Mouse (Mus musculus) stomach, embryonic 14.5 days (tissue): ENCODE measurements around the gene Prtg. TPM values are rescaled to one million over a fixed set of nuclear protein-coding genes. Genes with fewer than 3 reads are reported as not detected.

Experiments used
- ATAC-seq: fragments of 200-750 bp; cut with Nextera tagmentation; 2 replicates; pipeline ENCODE4 v1.8.0; 2017; ENCODE audit warnings: low read depth, moderate TSS enrichment; ENCODE audit not compliant: insufficient number of reproducible peaks, insufficient read depth, low FRiP score
- H3K27ac ChIP-seq: fragments of 300-500 bp; sonication (generic); 2 replicates; pipeline ENCODE4 v1.5.1; 2014; ENCODE audit warnings: mild to moderate bottlenecking, low read length, moderate library complexity, mixed read lengths
- H3K27me3 ChIP-seq: fragments of 300-500 bp; sonication (generic); 2 replicates; pipeline ENCODE4 v1.6.1; 2014; ENCODE audit warnings: low read length, control low read depth, mixed read lengths; ENCODE audit not compliant: control insufficient read depth, insufficient read depth
- H3K36me3 ChIP-seq: fragments of 300-500 bp; sonication (generic); 2 replicates; pipeline ENCODE4 v1.6.1; 2014; ENCODE audit warnings: mild to moderate bottlenecking, control low read depth, low read length, moderate library complexity, mixed read lengths; ENCODE audit not compliant: control insufficient read depth, insufficient read depth
- H3K4me1 ChIP-seq: fragments of 300-500 bp; sonication (generic); 2 replicates; pipeline ENCODE4 v1.6.1; 2014; ENCODE audit warnings: low read length, control low read depth, mixed read lengths; ENCODE audit not compliant: control insufficient read depth, insufficient read depth
- H3K4me2 ChIP-seq: fragments of 300-500 bp; sonication (generic); replicated peaks from 2 replicates; pipeline ENCODE4 v1.6.1; 2014; ENCODE audit warnings: low read depth, low read length, control low read depth
- H3K4me3 ChIP-seq: fragments of 300-500 bp; sonication (generic); 2 replicates; pipeline ENCODE4 v1.5.1; 2014; ENCODE audit warnings: low read depth, low read length, control low read depth
- H3K9ac ChIP-seq: fragments of 300-500 bp; sonication (generic); replicated peaks from 2 replicates; pipeline ENCODE4 v1.6.1; 2014; ENCODE audit warnings: low read depth, mild to moderate bottlenecking, control low read depth, low read length, moderate library complexity, mixed read lengths
- H3K9me3 ChIP-seq: fragments of 300-500 bp; sonication (generic); 2 replicates; pipeline ENCODE4 v1.6.1; 2016; ENCODE audit warnings: low read depth, low read length, control low read depth; ENCODE audit not compliant: control insufficient read depth
- WGBS: fragments of 180-500 bp; shearing (Covaris S2); extraction: QIAGEN DNeasy Blood & Tissue Kit; methylation state at CpG from one replicate; pipeline ENCODE4 v1.1.7; 2014; 5-methylcytosine and 5-hydroxymethylcytosine counted together
- polyA plus RNA-seq: library from polyadenylated mRNA; unstranded; fragments of >200 nt; fragmentation: Nextera tagmentation; extraction: Ambion mirVana; gene quantifications from 2 replicates; pipeline ENCODE4 v1.2.1, GENCODE M21; 2014

Gene Prtg
- polyA plus RNA-seq, 1 experiment from 2014 or later = 0.68 TPM

DNA sequence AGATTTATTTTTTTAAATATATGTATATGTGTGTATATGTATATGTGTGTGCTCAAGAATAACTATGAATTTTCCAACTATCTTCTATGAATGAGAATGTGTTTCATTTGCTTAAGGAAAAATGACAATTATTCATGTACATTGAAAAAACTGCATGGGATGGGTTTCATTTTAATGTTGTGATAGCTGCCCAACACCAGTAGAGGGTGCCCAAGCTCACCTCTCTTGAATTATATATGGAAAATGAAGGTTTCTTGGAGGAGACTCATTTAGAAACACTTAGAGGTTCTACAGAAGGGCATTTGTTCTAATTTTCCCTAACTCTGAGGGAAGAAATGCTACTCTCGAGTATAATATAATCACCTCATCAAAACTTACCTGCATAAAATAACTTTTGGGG lies 83.1 kb downstream of the Prtg start:
- H3K9me3 ChIP-seq = no peaks in the 10 kb centered on the region
- no peak overlapping the region for H3K27ac ChIP-seq
- no peaks in the 10 kb centered on the region for H3K4me1 ChIP-seq
- no peak overlapping the region for H3K9ac ChIP-seq
- no peak for ATAC-seq
- H3K4me3 ChIP-seq = no peak overlapping the region
- no peak overlapping the region for H3K4me2 ChIP-seq
- no peaks in the 10 kb centered on the region for H3K27me3 ChIP-seq
- 83% methylated on average over 1 of the region's 1 CpGs for WGBS
- no peaks in the 10 kb centered on the region for H3K36me3 ChIP-seq

DNA sequence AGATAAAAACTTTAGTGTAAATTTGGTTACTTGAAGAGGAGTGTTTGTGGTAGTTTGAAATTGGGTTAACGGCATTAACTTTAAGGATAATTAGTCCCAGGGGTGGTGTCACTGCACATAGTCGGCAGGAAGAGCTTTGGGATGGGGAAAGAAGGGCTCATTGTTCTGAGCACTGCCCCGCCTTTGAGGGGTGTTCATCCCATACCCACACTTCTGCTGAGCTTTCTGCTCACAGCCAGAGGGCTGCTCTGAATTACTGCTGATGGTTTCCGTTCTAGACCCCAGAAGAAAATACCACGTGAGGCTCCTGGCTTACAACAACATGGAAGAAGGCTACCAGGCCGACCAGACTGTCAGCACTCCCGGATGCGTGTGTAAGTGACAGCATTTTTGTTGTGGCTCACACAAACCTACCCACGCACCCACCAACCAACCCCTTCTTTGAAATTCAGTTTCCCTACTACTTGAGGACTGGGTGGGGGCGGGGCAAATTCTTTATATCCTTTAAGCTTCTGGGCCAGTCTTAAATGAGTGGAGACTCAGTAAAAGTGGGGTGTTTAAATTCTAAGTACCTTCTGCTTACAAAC lies 83.9 kb downstream of the Prtg start:
- Histone ChIP-seq H3K27me3 (no peaks in the 10 kb centered on the region), H3K9me3 (no peaks in the 10 kb centered on the region), H3K4me3 (no peak overlapping the region), H3K36me3 (no peaks in the 10 kb centered on the region), H3K4me1 (no peaks in the 10 kb centered on the region), H3K4me2 (no peak overlapping the region), H3K9ac (no peak overlapping the region), H3K27ac (no peak overlapping the region)
- 78% methylated on average over 10 of the region's 10 CpGs for WGBS
- no peak for ATAC-seq

DNA sequence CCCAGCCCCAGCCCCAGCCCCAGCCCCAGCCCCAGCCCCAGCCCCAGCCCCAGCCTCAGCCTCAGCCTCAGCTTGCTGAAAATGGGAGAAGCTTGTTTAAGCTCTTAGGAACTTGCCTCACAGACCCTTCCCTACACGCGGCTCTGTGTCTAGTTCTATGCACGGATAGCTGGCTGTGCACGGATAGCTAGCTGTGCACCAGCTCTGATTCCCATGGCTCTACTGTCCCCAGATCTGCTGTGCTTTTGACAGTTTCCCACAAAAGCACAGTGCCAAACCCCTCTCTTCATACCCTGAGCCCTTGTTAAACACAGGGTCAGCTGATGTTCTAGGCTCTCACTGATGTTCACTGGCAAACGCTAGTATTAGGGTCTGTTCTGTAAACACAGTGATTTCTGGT lies 86.1 kb downstream of the Prtg start:
- Histone ChIP-seq H3K9me3 (no peaks in the 10 kb centered on the region), H3K27me3 (no peaks in the 10 kb centered on the region), H3K4me3 (no peak overlapping the region), H3K27ac (no peak overlapping the region), H3K9ac (no peak overlapping the region), H3K4me1 (no peaks in the 10 kb centered on the region), H3K4me2 (no peak overlapping the region), H3K36me3 (no peaks in the 10 kb centered on the region)
- 91% methylated on average over 5 of the region's 5 CpGs for WGBS
- ATAC-seq = no peak

DNA sequence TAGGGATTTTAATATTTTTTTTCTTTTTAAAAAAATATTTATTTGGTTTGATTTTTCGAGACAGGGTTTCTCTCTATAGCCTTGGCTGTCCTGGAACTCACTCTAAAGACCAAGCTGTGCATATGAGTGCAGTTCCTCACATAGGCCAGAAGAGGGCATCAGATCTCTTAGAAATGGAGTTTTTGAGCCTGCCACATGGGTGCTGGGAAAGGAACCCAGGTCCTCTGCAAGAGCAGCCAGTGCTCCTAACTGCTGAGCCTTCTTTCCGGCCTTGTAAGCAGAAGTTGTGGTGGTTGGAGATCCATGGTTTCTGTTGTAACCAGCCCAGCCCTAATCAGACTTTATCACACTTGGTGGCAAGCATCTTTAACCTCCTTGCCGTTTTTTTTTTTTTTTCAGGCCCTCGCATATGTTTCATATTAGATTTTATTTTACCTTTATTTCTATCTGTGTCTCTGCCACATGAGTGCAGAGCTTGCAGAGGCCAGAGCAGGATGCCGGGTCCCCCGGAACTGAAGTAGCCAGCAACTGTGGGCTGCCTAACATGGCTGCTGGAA lies 88.2 kb downstream of the Prtg start:
- Histone ChIP-seq H3K27ac (no peak overlapping the region), H3K4me3 (no peak overlapping the region), H3K36me3 (no peaks in the 10 kb centered on the region), H3K4me1 (no peaks in the 10 kb centered on the region), H3K27me3 (no peaks in the 10 kb centered on the region), H3K4me2 (no peak overlapping the region), H3K9ac (no peak overlapping the region), H3K9me3 (no peaks in the 10 kb centered on the region)
- ATAC-seq = no peak
- 95% methylated on average over 6 of the region's 6 CpGs for WGBS

DNA sequence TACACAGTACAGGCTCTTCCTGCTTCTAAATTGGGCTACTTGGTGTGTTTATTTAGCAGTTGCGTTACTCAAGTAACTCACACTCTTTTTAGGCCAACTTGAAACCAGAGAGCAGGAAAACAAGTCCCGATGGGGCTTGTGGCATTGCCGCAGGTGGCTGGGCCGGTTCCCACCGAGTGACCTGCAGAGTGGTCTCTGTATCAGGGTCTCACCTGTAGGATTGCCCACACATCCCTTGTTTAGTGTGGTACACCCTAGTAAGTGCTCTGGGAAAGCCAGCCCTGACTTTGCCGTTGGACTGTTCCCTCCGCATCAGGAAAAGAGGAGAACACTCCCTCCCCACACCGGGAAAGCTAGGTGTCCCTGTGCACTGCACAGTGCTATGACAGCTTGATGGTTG lies 95.4 kb downstream of the Prtg start:
- Histone ChIP-seq H3K27me3 (no peaks in the 10 kb centered on the region), H3K9ac (no peak overlapping the region), H3K36me3 (no peaks in the 10 kb centered on the region), H3K27ac (no peak overlapping the region), H3K4me2 (no peak overlapping the region), H3K4me1 (no peaks in the 10 kb centered on the region), H3K4me3 (no peak overlapping the region), H3K9me3 (no peaks in the 10 kb centered on the region)
- no peak for ATAC-seq
- 79% methylated on average over 8 of the region's 8 CpGs for WGBS

DNA sequence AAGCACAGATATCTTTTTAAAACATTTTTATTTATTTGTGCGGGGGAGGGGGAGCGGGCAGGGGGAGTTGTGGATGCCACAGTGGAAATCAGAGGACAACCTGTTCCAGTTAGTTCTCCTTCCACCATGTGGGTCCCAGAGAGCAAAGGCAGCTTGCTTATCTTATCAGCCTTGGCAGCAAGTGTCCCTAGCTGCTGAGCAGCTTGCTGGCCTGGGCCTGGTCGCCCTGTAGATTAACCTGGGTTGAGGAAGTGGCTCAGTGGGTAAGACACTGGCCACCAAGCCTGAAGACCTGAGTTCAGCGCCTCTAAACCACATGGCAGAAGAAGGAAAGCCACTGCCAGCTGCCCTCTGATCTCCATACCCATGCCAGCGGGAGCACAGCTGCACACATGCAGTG lies 95.9 kb downstream of the Prtg start:
- H3K27ac ChIP-seq = no peak overlapping the region
- H3K27me3 ChIP-seq = no peaks in the 10 kb centered on the region
- ATAC-seq = no peak
- H3K36me3 ChIP-seq = no peaks in the 10 kb centered on the region
- no peak overlapping the region for H3K4me2 ChIP-seq
- H3K9me3 ChIP-seq = no peaks in the 10 kb centered on the region
- no peak overlapping the region for H3K4me3 ChIP-seq
- H3K9ac ChIP-seq = no peak overlapping the region
- 88% methylated on average over 5 of the region's 5 CpGs for WGBS
- no peaks in the 10 kb centered on the region for H3K4me1 ChIP-seq

DNA sequence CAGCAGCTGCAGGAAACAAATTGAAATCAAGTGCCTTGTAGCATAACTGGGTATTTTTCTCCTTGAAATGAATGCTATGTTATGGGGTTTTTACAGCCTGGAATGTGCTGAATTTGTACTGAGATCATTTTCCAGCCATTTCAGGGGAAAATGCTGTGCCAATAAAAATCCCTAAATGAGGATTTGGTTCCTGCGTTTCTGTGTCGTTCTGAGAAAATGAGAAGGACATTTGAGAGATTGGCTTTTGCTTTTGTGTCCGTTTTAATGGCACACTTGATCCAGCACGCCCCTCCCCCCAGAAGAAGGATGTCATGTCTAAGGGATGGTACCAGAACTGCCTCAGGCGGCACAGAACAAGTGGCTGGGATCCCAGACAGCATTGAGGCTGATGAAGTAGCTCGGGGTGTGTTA lies 100.0 kb downstream of the Prtg start:
- Histone ChIP-seq H3K4me3 (no peak overlapping the region), H3K27ac (no peak overlapping the region), H3K27me3 (no peaks in the 10 kb centered on the region), H3K4me2 (no peak overlapping the region), H3K36me3 (no peaks in the 10 kb centered on the region), H3K9me3 (no peaks in the 10 kb centered on the region), H3K9ac (no peak overlapping the region), H3K4me1 (no peaks in the 10 kb centered on the region)
- 75% methylated on average over 6 of the region's 6 CpGs for WGBS
- no peak for ATAC-seq

DNA sequence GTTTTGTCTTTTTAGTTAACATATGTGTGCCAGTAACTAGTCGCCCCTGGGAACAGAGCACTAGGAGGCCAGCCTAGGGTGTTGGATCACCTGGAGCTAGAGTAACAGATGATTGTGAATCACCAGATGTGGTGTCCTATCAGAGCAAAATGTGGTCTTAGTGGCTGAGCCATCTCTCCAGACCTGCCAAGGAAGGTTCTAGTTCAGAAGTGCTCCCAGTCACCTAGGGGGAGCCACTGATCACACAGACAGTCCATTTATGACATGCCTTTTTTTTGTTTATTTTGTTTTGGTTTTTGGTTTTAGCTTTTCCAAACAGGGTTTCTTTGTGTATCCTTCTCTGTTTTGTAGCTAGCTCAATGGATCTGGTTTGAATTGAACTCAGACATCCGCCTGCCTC lies 104.7 kb downstream of the Prtg start:
- no peak overlapping the region for H3K27ac ChIP-seq
- H3K9ac ChIP-seq = no peak overlapping the region
- no peak overlapping the region for H3K4me3 ChIP-seq
- 88% methylated on average over 2 of the region's 2 CpGs for WGBS
- no peaks in the 10 kb centered on the region for H3K27me3 ChIP-seq
- H3K36me3 ChIP-seq = no peaks in the 10 kb centered on the region
- no peak overlapping the region for H3K4me2 ChIP-seq
- ATAC-seq = no peak
- no peaks in the 10 kb centered on the region for H3K9me3 ChIP-seq
- H3K4me1 ChIP-seq = no peaks in the 10 kb centered on the region

DNA sequence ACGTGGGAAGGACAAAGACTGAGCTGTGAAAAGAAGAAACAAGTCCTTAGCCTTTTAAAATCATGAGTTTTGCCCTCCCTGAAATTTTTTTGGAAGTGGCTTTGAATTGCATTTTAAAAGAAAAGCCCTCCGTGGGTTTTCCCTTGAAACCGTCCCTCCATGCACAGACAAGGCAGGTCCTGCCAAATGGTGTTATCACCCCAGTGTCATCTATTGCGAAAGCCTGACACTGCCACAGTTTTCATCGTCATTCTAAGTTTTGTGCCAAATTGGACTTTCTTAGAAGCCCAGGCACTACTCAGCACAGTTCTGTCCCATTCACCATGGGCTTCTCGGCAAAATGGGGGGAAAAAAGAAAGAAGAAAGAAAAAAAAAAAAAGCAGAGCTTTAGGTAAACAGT lies 106.9 kb downstream of the Prtg start:
- H3K4me3 ChIP-seq = no peak overlapping the region
- no peak for ATAC-seq
- peak overlapping the region; percentile 18; the same call in 1 of the 2 replicates for H3K4me2 ChIP-seq
- H3K4me1 ChIP-seq = no peaks in the 10 kb centered on the region
- WGBS = 53% methylated on average over 6 of the region's 6 CpGs
- H3K9me3 ChIP-seq = no peaks in the 10 kb centered on the region
- no peak overlapping the region for H3K9ac ChIP-seq
- H3K27ac ChIP-seq = no peak overlapping the region
- H3K27me3 ChIP-seq = no peaks in the 10 kb centered on the region
- H3K36me3 ChIP-seq = no peaks in the 10 kb centered on the region
